Mouse (Mus musculus): ENCODE data around the gene Prickle4. TPM values are rescaled to one million over a fixed set of nuclear protein-coding genes. Genes with fewer than 3 reads are reported as not detected.
"Not testable (repeated sequence)": the region's sequence is repeated elsewhere in the genome, so short reads cannot be mapped to it uniquely, and the experiment has no call there.

Gene Prickle4
- polyA plus RNA-seq, 1 experiment from 2014 or later = 1.8 TPM

- H3K27ac ChIP-seq (ENCODE audit: low read length) = no peak overlapping the region
- no peak for ATAC-seq
- no peak overlapping the region for H3K4me3 ChIP-seq (ENCODE audit: low read length)
- no peak overlapping the region for H3K4me2 ChIP-seq (ENCODE audit: low read depth, low read length)
- whole genome bisulfite sequencing = 77% methylated on average over 5 of the region's 5 CpGs
- H3K4me1 ChIP-seq (ENCODE audit: control insufficient read depth, insufficient read depth, low read length) = peaks cover 2% of the 10 kb centered on the region; the same call in 1 of the 2 replicates
- no peaks in the 10 kb centered on the region for H3K36me3 ChIP-seq (ENCODE audit: control insufficient read depth, insufficient read depth, low read length)
- no peaks in the 10 kb centered on the region for H3K9me3 ChIP-seq (ENCODE audit: control insufficient read depth, low read length)
- no peaks in the 10 kb centered on the region for H3K27me3 ChIP-seq (replicated peaks; ENCODE audit: control insufficient read depth, insufficient read depth, low read length)
- H3K9ac ChIP-seq (ENCODE audit: low read depth, low read length) = no peak overlapping the region
These were observed 38.8 kb downstream of the Prickle4 start for GRCm38 (mm10) chr17:47655697-47656096.

DNA sequence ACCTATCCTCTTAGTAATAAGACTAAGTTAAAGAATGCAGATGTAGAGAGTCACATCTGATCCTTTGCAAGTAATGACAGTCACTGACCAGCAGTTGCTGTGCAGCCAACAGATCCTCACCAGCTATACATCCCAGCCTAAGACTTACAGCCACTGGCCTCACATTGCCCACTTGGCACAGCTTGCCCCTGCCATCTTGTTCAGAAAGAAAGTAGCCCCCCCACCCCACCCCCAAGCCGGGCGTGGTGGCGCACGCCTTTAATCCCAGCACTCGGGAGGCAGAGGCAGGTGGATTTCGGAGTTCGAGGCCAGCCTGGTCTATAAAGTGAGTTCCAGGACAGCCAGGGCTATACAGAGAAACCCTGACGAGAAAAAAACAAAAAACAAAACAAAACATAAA lies 40.2 kb downstream of the Prickle4 start:
- not testable (repeated sequence) for H3K4me2 ChIP-seq (ENCODE audit: low read depth, low read length); H3K9me3 ChIP-seq (ENCODE audit: control insufficient read depth, low read length); H3K27me3 ChIP-seq (replicated peaks; ENCODE audit: control insufficient read depth, insufficient read depth, low read length); H3K36me3 ChIP-seq (ENCODE audit: control insufficient read depth, insufficient read depth, low read length); ATAC-seq; H3K9ac ChIP-seq (ENCODE audit: low read depth, low read length); H3K4me1 ChIP-seq (ENCODE audit: control insufficient read depth, insufficient read depth, low read length); H3K4me3 ChIP-seq (ENCODE audit: low read length); H3K27ac ChIP-seq (ENCODE audit: low read length)
- WGBS = 95% methylated on average over 8 of the region's 8 CpGs

GRCm38 (mm10) chr17:47651953-47652352 lies 42.6 kb downstream of the Prickle4 start:
- WGBS = 85% methylated on average over 2 of the region's 2 CpGs
- H3K27ac ChIP-seq (ENCODE audit: low read length) = no peak overlapping the region

DNA sequence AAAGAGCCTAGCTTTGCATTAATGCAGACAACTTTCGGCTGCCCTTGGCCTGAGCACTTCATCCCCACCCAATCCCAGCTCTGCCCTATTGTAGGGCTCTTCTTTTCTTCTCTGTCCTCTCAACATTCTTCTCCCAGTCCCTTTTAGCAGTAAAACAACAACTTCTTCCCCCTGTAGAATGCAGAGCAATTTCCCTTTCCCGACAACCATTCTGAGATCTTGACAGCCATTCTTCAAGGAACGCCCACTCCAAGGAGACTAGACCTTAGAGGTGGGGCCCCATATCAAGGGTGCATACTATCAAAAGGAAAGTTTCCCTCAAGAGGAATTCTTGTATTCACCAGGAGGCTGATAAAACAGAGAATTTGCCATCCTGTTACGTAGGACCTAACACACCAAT lies 45.6 kb downstream of the Prickle4 start:
- Histone ChIP-seq H3K27me3 (replicated peaks; ENCODE audit: control insufficient read depth, insufficient read depth, low read length) (no peaks in the 10 kb centered on the region), H3K27ac (ENCODE audit: low read length) (no peak overlapping the region), H3K36me3 (ENCODE audit: control insufficient read depth, insufficient read depth, low read length) (no peaks in the 10 kb centered on the region), H3K4me3 (ENCODE audit: low read length) (no peak overlapping the region), H3K9ac (ENCODE audit: low read depth, low read length) (no peak overlapping the region), H3K9me3 (ENCODE audit: control insufficient read depth, low read length) (no peaks in the 10 kb centered on the region), H3K4me2 (ENCODE audit: low read depth, low read length) (no peak overlapping the region), H3K4me1 (ENCODE audit: control insufficient read depth, insufficient read depth, low read length) (no peaks in the 10 kb centered on the region)
- no peak for ATAC-seq
- 73% methylated on average over 4 of the region's 4 CpGs for WGBS

More at GRCm38 (mm10) chr17:47651953-47652352, 42.6 kb downstream of the Prickle4 start:
- no peaks in the 10 kb centered on the region for H3K9me3 ChIP-seq (ENCODE audit: control insufficient read depth, low read length)
- no peak overlapping the region for H3K4me2 ChIP-seq (ENCODE audit: low read depth, low read length)
- H3K4me3 ChIP-seq (ENCODE audit: low read length) = no peak overlapping the region
- H3K36me3 ChIP-seq (ENCODE audit: control insufficient read depth, insufficient read depth, low read length) = no peaks in the 10 kb centered on the region
- H3K4me1 ChIP-seq (ENCODE audit: control insufficient read depth, insufficient read depth, low read length) = peaks cover 2% of the 10 kb centered on the region; the same call in 1 of the 2 replicates
- H3K9ac ChIP-seq (ENCODE audit: low read depth, low read length) = no peak overlapping the region
- ATAC-seq = no peak
- H3K27me3 ChIP-seq (replicated peaks; ENCODE audit: control insufficient read depth, insufficient read depth, low read length) = no peaks in the 10 kb centered on the region

DNA sequence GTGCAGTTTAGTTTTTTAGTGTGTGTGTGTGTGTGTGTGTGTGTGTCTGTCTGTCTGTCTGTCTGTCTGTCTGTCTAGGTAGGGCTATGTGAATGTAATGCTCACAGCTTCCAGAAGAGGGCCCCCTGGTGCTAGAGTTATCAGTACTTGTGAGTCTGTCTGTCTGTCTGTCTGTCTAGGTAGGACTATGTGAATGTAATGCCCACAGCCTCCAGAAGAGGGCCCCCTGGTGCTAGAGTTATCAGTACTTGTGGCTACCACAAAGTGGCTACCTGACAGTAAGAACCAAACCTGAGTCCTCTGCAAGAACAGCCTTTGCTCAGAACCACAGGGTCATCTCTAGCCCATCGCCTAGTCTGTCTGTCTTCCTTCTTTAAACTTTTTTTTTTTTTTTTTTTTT lies 47.9 kb downstream of the Prickle4 start:
- Histone ChIP-seq H3K27me3 (replicated peaks; ENCODE audit: control insufficient read depth, insufficient read depth, low read length) (no peaks in the 10 kb centered on the region), H3K4me2 (ENCODE audit: low read depth, low read length) (no peak overlapping the region), H3K4me1 (ENCODE audit: control insufficient read depth, insufficient read depth, low read length) (no peaks in the 10 kb centered on the region), H3K9me3 (ENCODE audit: control insufficient read depth, low read length) (no peaks in the 10 kb centered on the region), H3K4me3 (ENCODE audit: low read length) (no peak overlapping the region), H3K36me3 (ENCODE audit: control insufficient read depth, insufficient read depth, low read length) (no peaks in the 10 kb centered on the region), H3K9ac (ENCODE audit: low read depth, low read length) (no peak overlapping the region), H3K27ac (ENCODE audit: low read length) (no peak overlapping the region)
- WGBS = 90% methylated on average over 1 of the region's 1 CpGs
- no peak for ATAC-seq

DNA sequence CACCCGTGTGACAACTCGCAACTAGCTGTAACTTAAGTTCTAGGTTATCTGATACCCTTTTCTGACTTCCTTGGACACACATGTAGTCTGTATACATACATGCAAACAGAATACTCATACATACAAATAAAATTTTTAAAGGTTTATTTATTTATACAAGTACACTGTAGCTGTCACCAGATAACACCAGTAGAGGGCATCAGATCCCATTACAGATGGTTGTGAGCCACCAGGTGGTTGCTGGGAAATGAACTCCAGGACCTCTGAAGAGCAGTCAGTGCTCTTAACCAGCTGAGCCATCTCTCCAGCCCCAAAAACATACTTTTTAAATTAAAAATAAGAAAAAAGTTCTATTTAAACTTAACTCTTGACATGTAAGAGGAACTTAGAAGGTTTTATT lies 51.5 kb downstream of the Prickle4 start:
- 83% methylated on average over 2 of the region's 2 CpGs for WGBS
- ATAC-seq = no peak
- Histone ChIP-seq H3K9ac (ENCODE audit: low read depth, low read length) (no peak overlapping the region), H3K36me3 (ENCODE audit: control insufficient read depth, insufficient read depth, low read length) (no peaks in the 10 kb centered on the region), H3K27me3 (replicated peaks; ENCODE audit: control insufficient read depth, insufficient read depth, low read length) (no peaks in the 10 kb centered on the region), H3K9me3 (ENCODE audit: control insufficient read depth, low read length) (no peaks in the 10 kb centered on the region), H3K27ac (ENCODE audit: low read length) (no peak overlapping the region), H3K4me3 (ENCODE audit: low read length) (no peak overlapping the region), H3K4me1 (ENCODE audit: control insufficient read depth, insufficient read depth, low read length) (no peaks in the 10 kb centered on the region), H3K4me2 (ENCODE audit: low read depth, low read length) (no peak overlapping the region)

Other genes starting within 250 kb of the Prickle4 start
- gene Taf8, start 192.4 kb downstream of the Prickle4 start, polyA plus RNA-seq (2015; fragmentation: Nextera tagmentation; extraction: Ambion mirVana) = 19.1 and 20.4 TPM in 2 replicates
- gene Ccnd3, start 189.7 kb downstream of the Prickle4 start, polyA plus RNA-seq (2015; fragmentation: Nextera tagmentation; extraction: Ambion mirVana) = 371 and 393 TPM in 2 replicates
- 17.7 and 22.0 TPM in 2 replicates for gene Bysl, start 83.2 kb downstream of the Prickle4 start, polyA plus RNA-seq (2015; fragmentation: Nextera tagmentation; extraction: Ambion mirVana)
- gene Med20, start 83.2 kb downstream of the Prickle4 start, polyA plus RNA-seq (2015; fragmentation: Nextera tagmentation; extraction: Ambion mirVana) = 40.4 and 41.4 TPM in 2 replicates
- 0.73 and 0.78 TPM in 2 replicates for gene Gm20517, start 83.1 kb downstream of the Prickle4 start, polyA plus RNA-seq (2015; fragmentation: Nextera tagmentation; extraction: Ambion mirVana)
- gene Usp49, start 64.0 kb downstream of the Prickle4 start, polyA plus RNA-seq (2015; fragmentation: Nextera tagmentation; extraction: Ambion mirVana) = 3.8 and 4.2 TPM in 2 replicates
- 426 and 427 TPM in 2 replicates for gene Tomm6, start 6.3 kb downstream of the Prickle4 start, polyA plus RNA-seq (2015; fragmentation: Nextera tagmentation; extraction: Ambion mirVana)
- 3.2 and 4.4 TPM in 2 replicates for gene Frs3, start 5.7 kb downstream of the Prickle4 start, polyA plus RNA-seq (2015; fragmentation: Nextera tagmentation; extraction: Ambion mirVana)
- gene Gm21981, start 281 bp downstream of the Prickle4 start, polyA plus RNA-seq (2015; fragmentation: Nextera tagmentation; extraction: Ambion mirVana) = 0.16 and 0.26 TPM in 2 replicates
- gene Pgc, start 32.1 kb upstream of the Prickle4 start, polyA plus RNA-seq (2015; fragmentation: Nextera tagmentation; extraction: Ambion mirVana) = 0.28 and 0.68 TPM in 2 replicates
- 30.7 and 37.8 TPM in 2 replicates for gene Tfeb, start 42.3 kb upstream of the Prickle4 start, polyA plus RNA-seq (2015; fragmentation: Nextera tagmentation; extraction: Ambion mirVana)
- 6.5 and 8.8 TPM in 2 replicates for gene Mdfi, start 140.0 kb upstream of the Prickle4 start, polyA plus RNA-seq (2015; fragmentation: Nextera tagmentation; extraction: Ambion mirVana)
- 12.5 and 13.6 TPM in 2 replicates for gene Foxp4, start 229.9 kb upstream of the Prickle4 start, polyA plus RNA-seq (2015; fragmentation: Nextera tagmentation; extraction: Ambion mirVana)

All from intestine, embryonic 16.5 days (tissue).